Mouse (Mus musculus) G1E-ER4 (cell line): Measurements from ENCODE around the gene Sh3bp5. TPM values are rescaled to one million over a fixed set of nuclear protein-coding genes. Genes with fewer than 3 reads are reported as not detected.

Experiments
- GATA1 ChIP-seq: IDR thresholded peaks from one replicate; pipeline ENCODE4 v1.8.0; 2012; ENCODE audit warnings: low read length, inconsistent platforms
- polyA plus RNA-seq: library from polyadenylated mRNA; stranded (reverse); fragments of >175 nt; gene quantifications from 2 replicates; pipeline ENCODE4 v1.2.3, GENCODE M21; 2012

Gene Sh3bp5
- polyA plus RNA-seq, 1 experiment: 0.15 TPM

DNA sequence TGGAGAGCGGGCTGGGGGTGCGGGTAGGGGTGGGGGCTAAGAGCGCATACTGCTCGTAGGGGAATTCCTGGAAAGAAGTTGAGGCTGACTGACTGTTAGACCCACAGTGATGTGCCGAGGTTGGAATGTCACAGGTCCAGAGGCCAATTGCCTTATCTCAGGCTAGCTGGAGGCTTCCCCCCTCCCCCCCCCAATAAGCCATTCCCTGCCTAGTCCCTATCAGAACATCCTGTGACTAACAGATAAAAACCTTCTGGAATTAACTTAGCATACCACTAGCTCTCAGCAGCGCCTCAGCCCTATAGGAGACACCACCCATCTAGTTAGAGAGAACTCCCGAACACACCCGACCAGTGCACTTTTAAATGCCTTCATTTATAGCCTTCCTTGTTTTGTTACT is 31.9 kb downstream of the Sh3bp5 start:
- no peak for TF ChIP-seq GATA1

DNA sequence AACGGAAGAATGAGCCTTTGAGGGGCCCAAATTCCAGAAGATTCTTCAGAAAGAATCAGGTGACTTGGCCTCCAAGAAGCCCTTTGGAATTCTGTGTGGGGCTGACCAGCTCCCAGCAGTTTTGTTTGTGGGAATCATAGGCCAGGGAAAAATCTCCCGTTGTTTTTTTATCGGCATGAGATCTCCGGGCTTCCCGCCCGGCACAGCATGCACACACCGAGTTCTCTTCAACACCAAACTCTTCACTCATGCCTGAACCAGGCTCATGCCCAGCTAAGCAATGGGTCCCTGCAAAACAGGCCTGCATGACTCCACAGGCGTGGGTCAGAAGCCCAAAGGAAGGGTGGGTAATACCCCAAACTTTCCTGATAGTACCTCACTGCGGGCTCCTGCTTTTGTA is 32.3 kb downstream of the Sh3bp5 start:
- TF ChIP-seq GATA1: no peak

DNA sequence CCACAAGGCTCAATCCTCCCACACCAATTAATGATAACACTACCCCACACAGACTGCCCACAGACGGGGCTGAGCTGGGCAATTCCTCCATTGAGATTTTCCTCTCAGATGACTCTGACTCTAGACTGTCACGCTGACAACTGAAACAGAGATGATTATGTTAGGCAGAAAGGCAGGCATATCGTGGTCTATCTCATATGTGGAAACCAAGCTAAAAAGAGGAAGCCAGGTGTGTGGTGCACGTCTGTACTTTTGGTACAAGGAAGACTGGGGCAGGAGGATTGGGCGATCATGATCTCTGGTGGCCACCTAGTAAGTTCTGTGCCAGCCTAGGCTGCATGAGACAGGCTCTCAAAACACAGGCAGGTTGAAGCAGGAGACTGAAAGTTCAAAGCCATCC is 33.2 kb downstream of the Sh3bp5 start:
- TF ChIP-seq GATA1: no peak

DNA sequence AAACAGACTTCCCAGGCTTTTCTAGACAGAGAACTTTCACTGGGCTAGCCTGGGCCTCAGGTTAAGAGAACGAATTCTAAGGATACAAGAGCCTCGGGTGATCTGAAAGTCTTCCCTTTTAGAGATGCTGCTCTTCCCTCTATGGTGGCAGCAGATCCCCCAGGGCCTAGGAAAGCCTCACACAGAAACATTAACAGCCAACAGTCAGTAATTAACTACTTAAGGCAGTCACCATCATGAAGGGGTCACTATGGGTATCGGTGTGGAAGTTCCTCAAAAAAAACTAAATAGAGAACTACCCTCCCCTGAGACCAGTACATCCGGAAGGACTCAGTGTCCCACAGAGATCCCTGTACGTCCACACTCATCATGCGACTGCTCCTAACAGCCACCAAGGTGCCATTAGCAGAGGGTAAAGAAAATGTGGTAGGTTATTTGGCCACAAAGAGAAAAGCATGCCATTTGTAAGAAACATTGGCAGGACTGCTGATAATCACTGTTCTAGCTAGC is 33.9 kb downstream of the Sh3bp5 start:
- no peak for TF ChIP-seq GATA1

DNA sequence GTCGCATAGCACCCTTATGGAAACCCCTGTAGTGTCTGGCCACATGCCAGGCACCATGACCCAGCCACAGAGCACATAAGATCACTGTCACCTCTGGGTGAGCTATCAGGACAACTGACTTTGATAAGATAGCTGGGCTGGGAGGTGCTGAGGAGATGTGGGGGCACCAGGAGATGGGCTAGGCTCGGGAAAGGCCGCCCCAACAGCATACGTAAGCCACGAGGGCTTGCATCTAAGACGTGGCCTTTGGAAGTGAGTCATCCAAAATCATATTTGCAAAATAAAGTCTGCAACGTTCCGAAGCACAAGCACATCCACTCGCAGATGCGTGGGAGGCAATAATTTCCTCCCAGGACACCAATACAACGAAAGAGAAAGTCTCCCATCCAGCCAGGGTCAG is 35.0 kb downstream of the Sh3bp5 start:
- TF ChIP-seq GATA1: no peak

DNA sequence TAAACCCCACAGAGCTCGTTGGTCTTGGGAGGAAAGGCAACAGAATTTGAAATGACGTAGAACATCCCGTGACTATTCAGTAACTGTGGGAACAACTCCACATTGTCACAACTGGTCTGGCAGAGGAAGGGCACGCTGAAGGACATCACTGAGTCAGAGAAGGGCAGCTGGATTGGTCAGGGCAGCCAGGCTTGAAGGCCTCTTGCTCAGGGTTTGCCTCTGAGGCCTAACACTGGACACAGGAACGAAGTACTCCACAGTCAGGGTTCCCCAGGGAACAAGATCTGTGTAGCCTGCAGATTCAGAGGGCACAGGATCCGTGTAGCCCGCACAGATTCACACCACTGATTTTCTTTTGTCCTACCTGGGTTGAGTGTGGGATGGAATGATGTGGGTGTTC is 35.6 kb downstream of the Sh3bp5 start:
- no peak for TF ChIP-seq GATA1

DNA sequence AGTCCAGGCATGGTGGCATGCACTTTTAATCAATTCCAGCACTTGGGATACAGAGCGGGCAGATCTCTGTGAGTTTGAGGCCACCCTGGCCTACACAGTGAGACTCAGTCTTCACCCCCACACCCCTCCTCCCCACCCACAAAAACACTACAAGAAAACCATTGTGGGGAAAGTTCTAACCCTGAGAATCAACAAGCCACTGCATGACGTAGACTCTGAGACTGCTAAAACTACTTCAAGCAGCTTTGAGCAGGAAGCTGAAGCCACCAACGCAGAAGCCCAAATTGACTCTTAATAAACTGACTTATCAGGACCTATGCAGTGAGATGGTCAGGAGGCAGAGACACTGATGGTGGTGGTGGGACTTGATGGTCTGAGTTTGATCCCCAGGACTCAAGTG is 36.6 kb downstream of the Sh3bp5 start:
- no peak for TF ChIP-seq GATA1

DNA sequence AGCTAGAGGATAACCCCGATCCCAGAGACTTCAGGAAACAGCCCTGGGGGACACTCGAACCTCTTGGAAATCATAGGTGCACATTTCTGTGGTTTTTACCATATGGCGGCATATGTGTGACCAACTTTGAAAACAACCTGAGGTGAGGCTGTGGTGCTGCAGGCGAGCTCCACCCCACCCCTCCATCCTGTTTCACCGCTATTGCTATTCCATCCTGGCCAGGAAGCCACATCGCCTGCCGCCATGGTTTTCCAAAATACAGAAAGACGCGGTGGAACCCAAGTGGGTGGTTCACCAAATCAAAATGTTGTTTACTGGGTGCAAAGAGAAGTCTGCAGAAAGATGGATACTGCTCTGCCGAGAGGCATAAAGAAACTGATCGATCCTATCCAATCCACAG is 37.1 kb downstream of the Sh3bp5 start:
- TF ChIP-seq GATA1: no peak

DNA sequence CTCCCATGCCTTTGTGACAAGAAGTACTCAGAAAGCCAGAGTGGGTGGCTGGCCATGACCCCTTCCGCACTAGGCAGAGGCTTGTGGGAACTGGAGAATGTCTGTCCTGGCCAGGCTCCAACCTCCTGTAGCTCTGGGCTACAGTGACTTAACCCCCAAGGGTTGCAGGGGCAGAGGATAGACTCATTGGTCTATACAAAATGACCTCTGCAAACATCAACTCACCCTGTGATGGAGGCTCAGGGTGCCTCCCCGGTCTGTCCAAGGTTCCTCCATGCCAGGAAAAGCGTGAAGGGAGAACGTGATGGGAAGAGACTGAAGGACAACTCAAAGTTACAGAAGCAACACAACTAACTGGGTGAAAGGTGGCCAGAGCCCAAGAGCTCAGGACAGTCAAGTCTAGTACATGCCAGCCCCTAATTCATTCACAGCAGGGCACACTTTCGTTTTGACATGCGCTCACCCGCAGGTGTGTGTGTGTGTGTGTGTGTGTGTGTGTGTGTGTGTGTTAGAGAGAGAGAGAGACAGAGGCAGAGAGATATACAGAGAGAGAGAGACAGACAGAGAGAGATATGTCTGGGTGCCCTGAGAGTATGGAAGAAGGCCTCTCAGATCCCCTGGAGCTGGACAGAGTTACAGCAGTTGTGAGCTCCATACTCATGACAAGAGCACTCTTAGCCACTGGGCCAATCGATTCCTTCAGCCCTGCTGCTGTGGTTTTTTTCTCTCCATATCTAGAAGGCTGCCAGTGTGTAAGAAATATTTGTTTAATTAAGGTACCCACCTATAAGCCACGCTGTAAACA is 37.9 kb downstream of the Sh3bp5 start:
- TF ChIP-seq GATA1: no peak

DNA sequence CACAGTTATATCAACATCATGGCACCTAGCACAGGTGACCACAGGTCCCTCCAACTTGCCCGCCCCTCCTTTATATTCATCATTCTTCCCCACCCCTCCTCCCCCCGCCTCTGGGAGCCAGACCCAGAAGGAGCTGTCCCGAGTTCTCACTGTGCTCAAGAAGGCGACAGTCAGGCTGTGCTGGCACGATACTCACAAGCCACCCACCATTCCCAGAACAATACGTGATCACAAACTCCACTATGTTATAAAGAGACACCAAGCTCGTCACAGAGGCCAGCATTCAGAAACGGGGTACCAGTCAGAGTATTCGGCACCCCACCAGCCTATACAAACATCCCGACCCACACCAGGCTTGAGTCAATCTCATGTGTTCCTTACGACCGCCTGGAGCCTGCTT is 38.5 kb downstream of the Sh3bp5 start:
- TF ChIP-seq GATA1: no peak

DNA sequence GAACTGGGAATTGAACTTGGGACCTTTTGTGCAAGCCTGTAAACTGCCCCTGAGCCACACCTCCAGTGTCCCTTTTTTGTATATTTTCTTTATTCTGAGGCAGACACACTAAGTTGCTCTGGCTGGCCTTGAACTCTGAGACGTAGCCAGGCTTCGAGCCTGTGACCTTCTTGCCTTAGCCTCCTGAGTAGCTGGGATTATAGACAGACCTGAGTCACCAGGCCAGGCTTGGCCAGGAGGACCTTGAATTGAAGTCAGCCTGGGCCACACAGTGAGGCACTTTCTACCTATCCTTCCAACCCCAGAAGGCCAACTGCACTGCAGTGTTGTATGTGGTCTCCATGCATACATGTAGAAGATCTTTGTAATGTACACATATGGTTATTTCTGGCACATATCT is 39.5 kb downstream of the Sh3bp5 start:
- TF ChIP-seq GATA1: no peak

DNA sequence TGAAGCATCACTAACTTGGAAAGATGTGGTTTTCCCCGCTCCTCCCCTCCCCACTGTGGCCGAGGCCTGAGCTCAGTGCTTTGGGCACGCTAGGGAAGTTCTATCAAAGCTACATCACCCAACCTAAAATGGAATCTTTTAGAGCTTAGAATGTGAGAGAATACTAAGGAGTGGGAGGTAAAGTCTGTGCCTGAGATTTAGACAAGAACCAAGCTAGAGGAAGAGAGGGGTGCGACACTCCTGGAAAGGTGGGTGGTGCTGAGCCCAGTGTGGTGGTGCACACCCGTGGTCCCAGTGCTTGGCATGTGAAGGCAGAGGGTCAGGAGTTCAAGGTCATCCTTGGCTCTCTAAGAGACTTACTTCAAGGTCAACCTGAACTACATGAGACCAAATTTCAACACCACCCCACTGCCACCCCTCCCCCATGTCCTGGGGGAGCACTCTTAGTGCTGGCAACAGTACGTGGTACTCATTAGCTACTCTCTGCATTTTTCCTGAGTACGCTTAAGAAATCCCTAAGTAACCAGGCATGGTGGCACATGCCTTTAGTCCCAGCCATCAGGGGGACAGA is 40.2 kb downstream of the Sh3bp5 start:
- TF ChIP-seq GATA1: no peak

DNA sequence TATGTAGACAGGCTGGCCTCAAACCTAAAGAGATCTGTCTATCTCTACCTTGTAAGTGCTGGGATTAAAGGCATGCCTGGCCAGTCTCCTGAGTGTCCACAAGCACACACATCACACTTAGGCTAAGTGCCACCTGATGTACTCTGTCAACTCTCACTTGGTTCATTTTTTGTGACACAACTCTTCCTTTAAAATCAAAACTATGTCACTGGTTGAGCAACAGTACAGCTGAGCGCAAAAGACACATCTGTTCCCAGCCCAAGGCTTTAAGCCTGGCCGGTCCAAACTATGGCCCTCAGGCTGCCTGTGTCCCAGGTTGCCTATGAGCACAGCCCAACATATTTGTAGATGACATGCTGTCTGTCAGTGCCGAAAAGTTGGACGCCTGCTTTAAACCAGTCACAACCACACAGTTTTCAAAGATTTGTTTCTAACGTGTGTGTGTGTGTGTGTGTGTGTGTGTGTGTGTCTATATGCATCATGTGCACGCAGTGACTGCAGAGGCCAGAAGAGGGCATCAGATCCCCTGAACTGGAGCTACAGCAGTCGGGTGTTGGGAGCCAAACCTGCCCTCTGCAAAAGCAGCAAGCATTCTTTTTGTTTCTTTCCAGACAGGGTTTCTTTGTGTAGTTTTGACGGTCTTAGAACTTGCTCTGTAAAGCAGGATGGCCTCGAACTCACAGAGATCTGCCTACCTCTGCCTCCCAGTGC is 40.9 kb downstream of the Sh3bp5 start:
- no peak for TF ChIP-seq GATA1

DNA sequence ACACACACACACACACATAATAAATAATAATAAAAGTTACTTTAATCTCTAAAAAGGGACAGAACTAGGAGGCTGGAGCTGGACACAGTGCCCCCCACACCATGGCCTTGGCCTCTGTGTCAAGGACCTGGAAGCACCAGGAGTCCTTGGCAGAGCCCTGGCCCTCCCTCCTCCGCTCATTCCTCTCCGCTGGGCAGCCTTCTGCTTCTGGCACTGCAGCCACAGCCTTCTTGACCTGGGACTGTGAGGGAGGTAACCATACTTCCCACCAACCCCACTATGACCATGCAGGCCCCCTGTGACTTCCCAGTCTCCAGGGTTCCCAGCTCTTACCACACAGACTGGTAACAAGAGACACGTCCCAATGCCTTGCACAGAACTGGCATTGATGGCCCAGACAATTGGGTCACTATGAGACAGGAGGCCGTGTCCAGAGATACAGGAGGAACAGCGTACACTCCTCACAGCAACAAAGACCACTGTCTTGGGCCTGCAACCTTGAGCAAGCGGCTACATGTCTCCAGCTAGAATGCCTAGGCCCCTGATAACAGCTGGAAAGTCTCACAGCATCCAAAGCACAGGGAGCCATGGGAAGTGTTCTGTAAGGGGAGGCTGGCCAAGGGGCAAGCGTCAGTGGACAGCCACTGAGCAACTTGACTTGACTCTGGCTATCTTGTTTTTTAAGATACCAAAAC is 41.8 kb downstream of the Sh3bp5 start:
- TF ChIP-seq GATA1: no peak

DNA sequence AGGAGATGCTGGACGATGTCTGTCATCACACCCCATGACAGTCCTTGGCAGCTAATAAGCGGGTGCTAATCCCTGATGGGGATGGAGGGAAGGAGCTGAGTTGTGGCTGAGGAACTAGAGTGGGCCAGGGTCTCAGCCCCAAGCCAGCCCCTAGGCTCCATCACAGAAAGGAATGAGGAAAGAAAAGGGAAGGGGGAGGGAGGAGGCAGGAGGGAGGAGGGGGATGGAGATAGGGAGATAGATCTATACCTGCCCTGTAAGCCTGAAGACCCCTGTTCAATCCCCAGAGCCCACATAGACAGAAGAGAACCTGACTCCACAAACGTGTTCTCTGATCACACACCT is 42.4 kb downstream of the Sh3bp5 start:
- TF ChIP-seq GATA1: no peak
